Mouse (Mus musculus) ES-E14 (cell line): ENCODE data around the gene Fam3c.

Experiments
- CHD2 ChIP-seq: IDR thresholded peaks from 2 replicates; pipeline ENCODE4 v1.6.1; 2014; ENCODE audit warnings: mild to moderate bottlenecking, low read depth, low read length, inconsistent platforms
- MAFK ChIP-seq: IDR thresholded peaks from 2 replicates; pipeline ENCODE4 v1.6.1; 2014; ENCODE audit warnings: mild to moderate bottlenecking, low read depth, low read length, inconsistent platforms; ENCODE audit not compliant: insufficient read depth
- ZC3H11A ChIP-seq: IDR thresholded peaks from 2 replicates; pipeline ENCODE4 v1.6.1; 2012; ENCODE audit warnings: low read depth, mild to moderate bottlenecking, inconsistent platforms, low read length, borderline replicate concordance

DNA sequence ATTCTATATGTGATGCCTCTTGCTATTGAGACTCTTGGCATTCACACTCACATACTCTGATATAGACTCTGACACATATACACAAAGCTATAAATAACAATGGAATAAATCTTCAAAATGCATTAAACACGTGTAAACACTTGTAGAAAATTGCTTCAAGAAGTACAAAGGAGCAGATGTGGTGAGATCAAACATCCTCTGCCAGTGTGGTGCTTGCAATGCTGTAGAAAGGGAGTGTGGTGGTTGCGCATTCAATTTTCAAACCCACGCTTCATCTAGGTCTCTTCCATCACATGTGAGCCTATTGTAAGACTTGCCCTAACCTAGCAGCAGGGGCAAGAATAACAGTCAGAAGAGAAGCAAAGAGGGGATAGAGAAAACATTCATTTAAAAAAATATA, 18.7 kb upstream of the Fam3c start:
- no peak for TF ChIP-seq ZC3H11A
- no peak for TF ChIP-seq MAFK
- no peak for TF ChIP-seq CHD2
